Mouse (Mus musculus) adrenal gland, adult 2 months (tissue): ENCODE data around the gene Patj. TPM values are rescaled to one million over a fixed set of nuclear protein-coding genes. Genes with fewer than 3 reads are reported as not detected.

Experiments used
- DNase-seq: peaks from one replicate; pipeline ENCODE4 v3.0.0; 2021
- polyA plus RNA-seq: library from polyadenylated mRNA; depleted of rRNA; stranded (reverse); fragments of >200 nt; gene quantifications from 2 replicates; pipeline ENCODE4 v1.2.3, GENCODE M21; 2012
- total RNA-seq, 2 experiments: library from RNA; stranded (reverse); gene quantifications; 2 replicates each; pipeline ENCODE4 v1.2.3; 2021

The Patj gene
- total and polyA plus RNA-seq, 3 experiments = 0.86 to 4.6 (median 4.0) TPM

DNA sequence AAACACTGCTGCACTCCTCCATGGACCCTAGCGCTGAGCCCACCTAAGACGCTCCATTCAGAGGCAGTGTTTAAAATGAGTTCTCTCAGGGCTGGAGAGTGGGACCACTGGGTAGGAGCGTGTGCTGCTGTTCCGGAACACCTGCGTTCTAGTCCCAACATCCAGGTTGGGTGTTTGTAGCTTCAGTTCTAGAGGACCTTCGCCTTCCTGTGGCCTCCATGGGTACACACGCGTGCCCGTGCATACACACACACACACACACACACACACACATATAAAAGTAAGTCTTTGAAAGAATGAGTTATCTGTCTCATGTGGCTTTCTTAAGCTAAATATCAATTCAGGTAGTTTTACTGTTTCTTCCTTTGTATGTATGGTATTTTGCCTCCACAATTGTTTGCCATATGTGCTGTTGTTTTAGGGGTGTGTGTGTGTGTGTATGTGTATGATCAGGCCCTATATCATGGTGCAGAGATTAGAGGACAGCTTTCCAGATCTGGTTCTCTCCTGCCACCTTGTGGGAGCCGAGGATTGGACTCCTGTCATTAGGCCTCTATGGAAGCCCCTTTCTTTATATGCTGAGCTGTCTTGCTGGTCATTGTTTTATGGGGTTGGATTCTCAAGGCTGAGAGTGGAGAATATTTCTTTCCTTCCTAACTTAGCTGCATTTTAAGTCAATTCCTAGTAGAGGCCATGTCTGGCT, 49.0 kb downstream of the Patj start:
- peak; percentile 32 for DNase-seq

DNA sequence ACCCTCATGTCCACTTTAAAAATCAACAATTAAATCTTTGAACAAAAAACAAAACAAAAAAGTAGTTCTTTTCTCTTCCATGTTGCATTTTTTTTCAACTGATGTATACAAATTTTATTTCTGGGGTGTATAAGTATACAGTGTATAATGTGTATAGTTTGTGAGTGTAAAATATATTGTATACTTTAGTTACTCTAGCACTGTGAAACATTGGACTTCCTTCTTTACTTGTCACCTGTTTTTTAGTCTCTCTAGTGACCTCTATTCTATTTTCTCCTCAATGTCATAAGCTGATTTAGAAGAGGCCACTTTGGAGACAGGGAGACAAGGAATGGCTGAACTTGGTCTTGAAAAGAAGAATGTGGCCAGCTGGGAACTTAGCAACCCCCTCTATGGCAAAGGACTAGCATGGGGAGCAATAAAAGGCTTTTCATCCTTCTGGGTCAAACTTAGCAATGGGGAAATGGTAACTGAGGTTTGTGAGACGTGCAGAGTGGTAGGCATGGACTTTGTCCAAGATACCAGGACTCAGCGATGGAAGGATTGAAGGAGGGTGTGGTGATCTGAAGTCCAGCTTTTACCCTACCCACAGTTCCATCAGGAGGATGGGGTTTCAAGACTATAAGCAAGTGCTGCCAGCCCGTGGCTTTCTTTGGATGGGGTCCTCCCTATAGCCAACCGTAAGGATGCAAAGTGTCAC, 54.1 kb downstream of the Patj start:
- DNase-seq = no peak

DNA sequence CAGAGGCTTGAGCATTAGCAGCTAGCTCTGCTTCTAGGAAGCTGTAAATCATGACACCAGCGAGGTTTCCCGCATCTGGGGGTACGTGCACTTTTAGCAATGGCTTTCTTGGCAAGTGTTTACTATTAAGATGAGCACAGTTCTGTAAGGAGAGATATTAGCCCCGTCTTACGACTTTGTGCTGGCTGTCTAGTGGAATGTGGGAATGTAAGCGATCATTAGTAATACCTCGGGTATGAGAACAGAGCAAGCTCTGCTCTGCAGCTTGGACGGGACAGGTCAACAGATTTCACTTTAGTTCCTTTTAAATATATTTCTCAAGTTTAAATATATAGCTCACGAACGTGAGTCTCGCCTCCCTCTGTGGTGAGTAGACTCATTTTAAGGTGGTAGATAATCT, 54.7 kb downstream of the Patj start:
- no peak for DNase-seq

DNA sequence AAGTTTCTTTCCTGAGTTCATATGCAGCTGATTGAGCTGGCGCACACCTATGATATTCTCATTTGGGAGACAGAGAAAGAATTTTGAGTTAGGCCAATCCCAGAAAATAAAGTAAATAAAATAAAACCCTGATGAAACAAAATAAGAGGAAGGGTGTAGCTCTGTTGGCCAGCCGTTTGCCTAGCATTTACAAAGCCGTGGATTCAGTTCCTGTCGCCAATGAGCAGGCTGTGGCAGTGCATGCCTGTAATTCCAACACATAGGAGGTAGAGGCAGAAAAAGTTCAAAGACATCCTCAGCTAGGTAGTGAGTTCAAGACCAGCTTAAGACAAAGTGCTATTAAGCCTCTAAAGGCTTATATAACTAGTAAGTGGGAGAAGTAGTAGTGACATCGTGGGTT, 55.2 kb downstream of the Patj start:
- no peak for DNase-seq

DNA sequence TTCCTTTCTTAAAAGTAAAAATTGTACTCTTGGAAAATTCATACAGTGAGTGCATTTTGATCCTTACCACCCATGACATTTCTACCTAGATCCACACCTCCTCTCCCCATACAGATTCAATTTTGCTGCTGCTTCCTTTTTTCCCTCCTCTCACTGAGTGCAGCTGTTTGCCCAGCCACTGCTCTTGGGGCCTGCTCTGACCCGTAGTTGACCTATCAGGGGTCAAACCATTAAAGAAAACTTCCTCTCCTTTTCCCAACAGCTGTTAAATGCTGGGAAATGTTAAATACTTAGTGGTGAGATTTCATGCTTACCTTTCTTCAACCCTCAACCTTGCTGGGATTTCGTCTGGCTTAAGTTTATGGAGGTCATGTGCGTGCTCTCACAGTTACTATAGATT, 55.7 kb downstream of the Patj start:
- DNase-seq = no peak

DNA sequence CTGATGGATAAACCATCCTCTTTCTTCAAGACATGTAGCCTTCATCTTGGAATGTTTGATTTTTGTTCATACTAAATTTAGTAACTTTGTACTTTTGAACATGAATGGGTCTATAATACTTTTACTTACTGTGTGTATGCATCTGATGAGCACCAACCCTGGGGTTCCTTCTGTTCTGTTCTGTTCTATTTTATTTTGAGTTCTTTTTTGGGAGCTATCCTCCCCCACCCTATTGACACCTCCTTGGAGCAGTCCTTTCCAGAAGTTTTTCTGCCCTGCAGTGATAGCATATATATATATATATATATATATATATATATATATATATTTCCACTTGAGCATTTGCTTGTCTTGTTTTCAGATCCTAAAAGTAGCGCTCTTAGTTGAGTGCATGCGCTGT, 57.1 kb downstream of the Patj start:
- no peak for DNase-seq

DNA sequence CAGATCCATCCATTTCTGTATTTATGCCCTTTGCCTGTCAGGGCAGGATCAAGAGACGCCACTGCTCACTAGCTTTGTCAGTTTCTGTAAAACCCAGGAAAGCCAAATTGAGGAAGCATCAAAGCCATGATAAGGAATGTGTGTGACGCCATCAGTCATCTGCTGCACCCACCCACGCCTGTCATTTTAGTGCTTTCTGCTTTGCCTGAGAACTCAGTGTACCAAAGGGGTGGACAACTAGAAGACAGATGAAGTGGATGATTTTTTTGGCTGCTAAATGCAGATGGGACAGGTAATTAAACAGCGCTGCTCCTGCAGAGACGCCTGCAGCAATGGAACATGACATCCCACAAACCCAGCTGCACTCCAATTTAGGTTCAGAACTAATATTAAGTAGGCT, 57.6 kb downstream of the Patj start:
- no peak for DNase-seq

DNA sequence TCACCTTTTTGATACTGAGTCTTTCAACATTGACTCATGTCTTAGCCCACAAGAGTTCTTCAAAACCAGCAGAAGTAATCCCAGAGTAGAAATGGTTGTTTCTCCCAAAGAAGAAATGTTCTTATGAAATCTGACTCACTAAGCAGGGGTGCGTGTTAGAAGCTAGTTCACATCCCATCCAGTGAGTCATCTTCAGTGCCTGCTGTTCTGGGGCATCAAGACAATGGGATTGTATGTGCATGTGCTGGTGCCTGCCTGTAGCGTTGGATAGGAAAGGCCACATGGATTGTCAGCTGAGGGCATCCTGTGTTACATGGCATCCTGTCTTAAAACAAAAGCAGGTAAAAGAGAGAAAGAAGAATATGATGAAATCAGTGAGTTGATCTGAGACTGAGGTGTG, 59.8 kb downstream of the Patj start:
- DNase-seq = no peak

DNA sequence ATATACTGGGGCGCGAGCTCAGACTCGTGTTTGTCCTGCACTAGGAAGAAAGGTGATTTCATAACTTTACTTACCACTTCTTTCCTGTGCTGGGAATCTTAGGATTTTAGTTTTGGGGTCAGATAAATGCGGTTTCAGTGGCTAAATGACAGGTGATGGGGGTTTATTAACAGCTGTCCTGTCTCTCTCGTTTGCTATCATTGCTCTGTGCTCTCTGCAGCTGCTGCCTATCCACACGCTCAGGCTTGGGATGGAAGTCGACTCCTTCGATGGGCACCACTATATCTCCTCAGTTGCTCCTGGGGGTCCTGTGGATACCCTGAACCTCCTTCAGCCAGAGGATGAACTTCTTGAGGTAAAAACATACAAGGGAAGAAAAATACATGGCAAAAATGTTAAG, 60.3 kb downstream of the Patj start:
- DNase-seq = no peak

DNA sequence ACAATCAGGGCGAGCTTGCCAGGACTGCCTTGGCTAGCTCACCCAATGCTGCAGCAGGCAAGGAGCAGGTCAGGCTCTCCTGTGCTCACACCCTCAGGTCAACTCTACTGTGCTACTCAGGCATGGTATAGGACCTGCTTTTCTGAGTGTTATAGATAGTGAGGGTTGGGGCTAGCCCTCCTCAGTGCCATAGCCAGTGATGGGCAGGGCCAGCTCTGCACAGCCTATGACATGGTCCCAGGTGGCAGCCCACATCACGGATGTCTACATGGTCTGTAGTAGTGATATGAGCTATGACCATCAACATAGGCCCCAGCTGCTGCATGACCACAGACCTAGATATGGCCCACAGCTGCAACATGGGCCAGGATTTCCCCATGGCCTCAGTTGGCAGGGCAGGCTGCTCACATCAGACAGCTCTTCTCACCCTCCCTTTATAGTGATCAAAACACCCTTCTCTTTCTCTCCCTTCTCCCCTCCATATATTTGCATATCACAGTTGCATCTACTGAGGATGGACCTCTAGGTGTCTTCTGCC, 66.3 kb downstream of the Patj start:
- DNase-seq = no peak

DNA sequence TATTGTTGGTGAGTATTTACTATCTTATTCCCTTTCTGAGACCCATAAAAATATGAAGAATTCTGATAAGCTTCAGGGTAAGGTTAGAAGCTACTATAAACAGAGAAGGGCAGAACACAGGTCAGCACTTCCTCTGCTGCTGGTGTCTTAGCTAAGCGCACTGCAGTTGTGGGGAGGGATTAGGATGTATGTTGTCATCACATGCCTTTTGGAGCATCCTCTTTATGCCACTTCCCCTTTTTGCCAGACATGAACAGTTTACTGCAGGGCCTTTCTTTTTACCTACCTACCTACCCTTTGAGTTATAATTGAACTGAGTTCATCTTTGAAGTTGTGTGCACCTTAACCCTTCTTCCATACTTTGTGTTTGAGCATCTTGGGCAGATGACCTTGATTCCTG, 69.9 kb downstream of the Patj start:
- DNase-seq = no peak

DNA sequence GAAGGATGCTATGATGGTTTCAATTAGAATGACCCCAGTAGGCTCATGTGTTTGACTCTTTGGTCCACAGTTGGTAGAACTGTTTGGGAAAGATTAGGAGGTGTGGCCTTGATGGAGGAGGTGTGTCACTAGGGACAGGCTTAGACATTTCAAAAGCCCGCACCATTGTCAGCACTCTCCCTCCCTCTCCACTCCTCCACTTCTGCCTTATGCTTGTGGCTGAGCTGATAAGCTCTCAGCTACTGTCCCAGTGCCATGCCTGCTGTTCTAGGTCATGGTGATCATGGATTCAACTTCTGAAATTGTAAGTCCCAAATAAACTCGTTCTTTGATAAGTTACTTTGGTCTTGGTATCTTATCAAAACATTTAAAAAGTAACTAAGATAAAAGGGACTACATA, 70.3 kb downstream of the Patj start:
- DNase-seq = no peak

DNA sequence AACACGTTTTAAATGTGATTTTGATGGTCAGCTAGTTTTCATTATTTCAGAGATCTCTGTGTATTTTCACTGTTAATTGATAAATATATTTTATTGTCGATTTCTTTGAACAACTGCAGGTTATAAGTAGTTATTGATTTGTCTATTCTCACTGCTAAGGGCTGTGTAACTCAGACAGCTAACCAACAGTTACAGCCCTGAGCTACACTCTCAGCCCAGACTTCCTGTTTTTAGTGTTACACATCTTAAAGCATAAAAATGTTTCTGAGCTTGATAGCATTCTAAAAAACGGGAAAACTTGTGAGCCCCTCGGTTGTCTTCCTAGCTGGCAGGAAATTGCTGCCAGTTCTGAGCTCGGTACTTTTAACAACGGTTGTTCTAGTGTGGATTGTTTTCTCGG, 75.8 kb downstream of the Patj start:
- DNase-seq = no peak

DNA sequence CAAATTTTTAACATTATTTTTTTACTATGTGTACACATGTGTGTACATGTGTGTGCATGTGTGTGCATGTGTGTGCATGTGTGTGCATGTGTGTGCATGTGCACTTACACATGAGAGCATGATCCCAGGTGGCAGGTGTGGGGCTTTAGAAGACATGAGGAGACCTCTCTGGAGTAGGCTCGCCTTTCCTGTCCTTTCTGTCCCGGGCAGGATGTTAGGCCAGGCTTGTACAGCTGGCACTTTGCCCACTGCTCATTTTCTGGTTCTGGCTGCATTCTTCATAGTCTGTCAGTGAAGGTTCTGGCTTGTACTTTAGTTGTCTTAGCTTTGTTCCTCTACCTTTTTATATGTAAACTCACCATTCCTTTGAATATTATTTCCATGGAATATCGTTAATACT, 77.9 kb downstream of the Patj start:
- DNase-seq = peak; percentile 30

DNA sequence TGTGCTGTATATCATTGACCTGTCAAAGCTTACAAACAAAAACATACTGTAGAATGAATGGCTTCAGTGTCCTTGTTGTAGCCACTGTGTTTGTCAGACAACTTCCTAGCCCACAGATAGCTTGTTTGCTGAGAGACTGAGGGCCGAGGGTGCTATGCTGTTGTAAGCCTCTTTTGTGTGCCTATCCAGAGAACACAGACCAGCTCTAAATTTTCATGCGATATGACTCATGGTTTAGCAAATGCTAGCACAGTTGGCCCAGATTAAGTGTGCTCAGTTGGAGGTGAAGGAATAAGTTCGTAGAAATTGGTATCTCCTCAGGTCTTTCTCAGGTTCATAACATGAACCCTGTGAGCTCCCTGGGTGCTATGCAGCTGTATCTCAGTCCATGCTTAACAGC, 82.4 kb downstream of the Patj start:
- peak; percentile 6 for DNase-seq

DNA sequence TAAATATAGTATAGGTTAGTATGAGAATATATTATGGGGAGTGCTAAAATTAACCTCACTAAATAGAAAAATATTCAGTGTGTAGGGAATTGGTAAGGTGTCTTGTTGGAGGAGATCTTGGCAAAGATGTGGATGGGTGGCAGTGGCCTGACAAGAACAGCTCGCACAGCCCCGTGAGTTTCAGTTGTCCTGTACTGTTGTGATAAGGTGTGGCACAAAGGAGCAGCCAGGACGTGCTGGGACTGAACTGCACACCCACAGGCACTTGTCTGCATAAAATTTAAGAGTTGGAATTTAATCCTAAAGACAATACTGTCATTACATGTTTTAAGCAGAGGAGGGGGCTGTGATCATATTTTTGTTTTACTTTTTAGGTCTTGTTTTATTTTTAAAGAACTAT, 90.9 kb downstream of the Patj start:
- DNase-seq = no peak

DNA sequence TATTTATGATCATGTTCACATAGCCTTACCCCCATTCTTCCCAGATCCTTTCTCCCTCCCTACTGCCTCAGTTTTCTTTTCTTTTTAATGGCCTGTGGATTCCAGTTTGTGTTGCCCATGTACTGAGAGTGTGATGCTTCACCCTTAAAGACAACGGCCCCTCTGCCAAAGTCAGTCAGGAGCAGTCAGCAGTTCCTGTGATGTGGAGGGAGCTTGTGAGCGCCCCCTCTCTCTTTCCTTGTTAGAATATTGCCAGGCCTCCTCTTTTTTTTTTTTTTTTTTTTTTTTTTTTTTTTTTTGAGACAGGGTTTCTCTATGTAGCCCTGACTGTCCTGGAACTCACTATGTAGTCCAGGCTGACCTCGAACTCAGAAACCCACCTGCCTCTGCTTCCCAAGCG, 91.3 kb downstream of the Patj start:
- no peak for DNase-seq

DNA sequence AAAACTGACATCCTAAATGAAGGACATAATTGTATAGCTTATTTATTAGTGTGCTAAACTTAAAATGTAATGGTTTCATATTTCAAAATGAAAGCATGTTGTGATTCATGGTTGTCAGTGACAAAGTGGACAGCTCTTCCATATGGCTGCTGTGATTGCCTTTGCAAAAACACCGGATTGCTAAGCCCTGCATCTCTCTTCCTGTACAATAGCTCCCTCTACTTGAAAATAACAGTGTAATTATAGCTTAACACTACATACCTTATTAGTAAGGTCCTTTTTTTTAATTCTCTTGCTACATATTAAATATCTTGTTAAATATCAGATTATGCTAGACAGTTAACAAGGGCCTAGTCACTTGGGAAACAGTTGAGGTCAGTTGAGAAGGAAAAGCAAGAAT, 93.8 kb downstream of the Patj start:
- no peak for DNase-seq

DNA sequence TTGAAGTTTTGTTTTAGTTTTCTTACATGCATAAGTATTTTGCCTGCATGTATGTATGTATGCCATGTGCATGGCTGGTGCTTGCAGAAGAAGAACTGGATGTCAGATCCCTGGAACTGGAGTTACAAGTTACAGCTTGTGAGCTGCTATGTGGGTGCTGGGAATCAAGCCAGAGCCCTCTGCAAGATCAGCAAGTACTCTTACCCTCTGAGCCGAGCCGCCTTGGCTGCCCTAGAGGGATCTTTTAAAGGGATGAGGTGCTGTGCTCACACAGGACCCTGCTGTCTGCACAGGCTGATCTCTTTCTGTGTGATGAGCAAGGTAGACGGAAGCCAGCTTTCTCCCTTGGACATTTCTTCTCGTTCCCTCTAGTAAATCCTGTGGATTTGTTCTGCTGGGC, 102.8 kb downstream of the Patj start:
- DNase-seq = no peak

DNA sequence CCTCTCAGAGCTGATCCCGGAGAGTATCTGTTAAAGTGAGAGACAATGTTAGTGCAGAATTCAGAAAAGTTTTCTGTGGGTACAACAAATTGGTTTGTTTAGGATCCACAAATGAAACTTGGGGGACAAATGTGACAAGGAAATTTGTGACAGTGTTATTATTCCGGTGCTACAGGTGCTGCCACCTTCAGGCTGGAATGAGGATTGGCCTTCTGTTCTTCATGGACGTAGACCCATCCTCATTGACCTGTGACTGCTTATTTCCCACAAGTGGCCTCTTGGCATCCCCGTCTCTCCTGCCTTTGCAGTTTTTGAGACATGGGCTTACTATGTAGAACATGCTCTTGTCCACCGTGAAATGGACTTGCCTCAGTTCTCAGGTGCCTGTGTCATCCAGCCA, 104.6 kb downstream of the Patj start:
- no peak for DNase-seq

DNA sequence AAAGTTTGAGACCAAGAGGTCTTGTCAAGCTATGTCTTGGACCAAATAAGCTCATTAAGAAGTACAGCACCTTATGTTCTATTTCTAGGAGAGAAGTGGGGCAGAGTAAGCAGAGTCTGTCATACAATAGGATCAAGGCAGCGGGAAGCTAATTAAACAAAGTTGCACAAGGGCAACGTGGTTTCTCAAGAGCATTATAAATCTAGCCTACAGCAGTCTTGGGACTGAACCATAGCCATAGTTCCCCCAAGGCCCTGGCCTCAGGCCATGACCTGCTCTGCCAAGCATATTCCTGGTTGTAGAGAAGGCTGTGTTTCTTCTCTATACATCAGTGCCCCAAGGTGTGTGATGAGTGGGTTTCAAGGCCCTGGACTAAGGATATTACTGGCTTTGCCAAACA, 105.3 kb downstream of the Patj start:
- peak; percentile 78 for DNase-seq

DNA sequence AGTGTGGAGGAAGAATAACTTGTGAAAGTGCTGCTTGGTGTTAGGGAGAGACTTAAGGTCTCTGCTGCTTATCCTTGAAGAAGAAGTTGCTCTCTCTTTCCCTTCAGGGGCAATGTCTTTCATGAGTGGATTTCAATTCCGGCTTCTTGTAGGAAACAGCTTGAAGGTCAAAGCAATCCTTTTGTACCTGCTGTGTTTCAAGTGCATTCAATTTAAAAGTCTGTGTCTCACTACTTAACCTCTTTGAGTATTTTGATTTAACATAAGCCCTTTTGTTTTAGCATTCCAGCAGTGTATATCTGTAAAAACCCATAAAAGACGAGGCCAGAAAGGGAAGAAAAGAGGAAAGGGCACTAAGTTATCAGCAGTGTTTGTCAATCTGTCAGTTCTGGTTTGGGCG, 109.2 kb downstream of the Patj start:
- DNase-seq = no peak

DNA sequence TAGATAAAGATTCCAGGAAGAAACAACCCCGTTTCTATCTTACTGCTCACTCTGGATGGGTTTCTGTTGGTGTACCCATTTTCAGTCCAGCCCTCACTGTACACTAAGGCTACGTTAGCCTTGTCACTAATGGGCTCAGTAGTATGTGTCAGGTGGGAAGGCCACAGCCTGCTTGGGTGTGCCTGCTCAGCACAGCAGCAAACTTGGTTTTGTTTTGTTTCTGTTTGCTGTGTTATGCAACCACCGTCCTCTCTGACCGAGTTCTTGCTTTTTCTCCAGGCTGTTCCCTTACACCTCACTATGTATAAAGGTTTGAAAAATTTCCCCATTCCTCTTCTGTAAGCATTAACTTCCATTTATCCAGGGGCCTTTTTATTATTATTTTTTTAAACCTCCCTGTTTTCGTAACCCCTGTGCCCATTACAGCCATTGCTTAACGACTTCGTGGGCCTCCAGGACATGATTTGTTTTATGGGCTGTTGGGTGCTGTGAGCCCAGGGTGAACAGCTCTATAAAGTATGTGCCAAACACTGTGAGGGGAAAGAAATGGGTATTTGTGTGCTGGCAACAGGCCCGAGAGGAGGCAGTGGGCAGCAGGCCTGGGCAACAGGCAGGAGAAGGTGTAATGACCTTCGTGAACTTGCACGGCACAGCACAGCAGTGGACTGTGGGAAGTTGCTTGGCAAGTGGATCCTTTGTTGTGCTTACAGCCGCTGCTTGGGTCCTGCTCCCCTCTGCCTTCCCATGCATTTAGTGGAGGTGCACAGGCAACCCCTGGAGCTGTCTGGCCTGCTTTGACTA, 113.1 kb downstream of the Patj start:
- peak; percentile 45 for DNase-seq
